8 mouse cellular contexts compared by ENCODE assay signal in genomic region chr3:152478599-152479435, GRCm38 (mm10).
DNase-seq lines count a peak whose midpoint lies in the region; TF ChIP-seq lines count a peak whose summit lies in the region.

No protein-coding gene starts in this region.

- TF ChIP-seq CTCF in testis, adult 2 months (IDR thresholded peaks at IDR 0.05; ENCODE audit: control insufficient read depth, insufficient read depth, insufficient replicate concordance, low read depth, low read length) = no peak

- H3K36me3 ChIP-seq in testis, adult 2 months (ENCODE audit: control insufficient read depth, insufficient read depth, low read length) = no peaks in the 10 kb centered on the region
- no peaks in the 10 kb centered on the region for H3K36me3 ChIP-seq in midbrain, embryonic 10.5 days

- H3K27ac ChIP-seq in testis, adult 2 months (ENCODE audit: control insufficient read depth, insufficient read depth, low read depth, low read length) = peak overlapping the region; percentile 32; the same call in 1 of the 2 replicates
- H3K27ac ChIP-seq in midbrain, embryonic 10.5 days (replicated peaks) = peak overlapping the region; percentile 75

- peaks cover 2% of the 10 kb centered on the region; the same call in 1 of the 2 replicates for H3K4me1 ChIP-seq in testis, adult 2 months (ENCODE audit: control insufficient read depth, insufficient read depth, low read length)
- H3K4me1 ChIP-seq in midbrain, embryonic 10.5 days = peaks cover 34% of the 10 kb centered on the region

- peak overlapping the region; percentile 67 for H3K4me3 ChIP-seq in testis, adult 2 months (ENCODE audit: control insufficient read depth, low read depth, low read length)
- H3K4me3 ChIP-seq in midbrain, embryonic 10.5 days = peak overlapping the region; percentile 55

- intact Hi-C loops in heart, postnatal 10 days (cut with DNase I) = no loop called here

- TF ChIP-seq POLR2A in testis, adult 2 months (IDR thresholded peaks at IDR 0.05; ENCODE audit: control insufficient read depth, low read depth, low read length) = no peak

- H3K27me3 ChIP-seq in testis, adult 2 months (ENCODE audit: control insufficient read depth, insufficient read depth, low read length) = no peaks in the 10 kb centered on the region
- no peaks in the 10 kb centered on the region for H3K27me3 ChIP-seq in midbrain, embryonic 10.5 days (ENCODE audit: low read depth, poor library complexity, severe bottlenecking)

- WGBS in large intestine, adult 2 months = 3% methylated on average over 14 of the region's 16 CpGs
- 7% methylated on average over 14 of the region's 16 CpGs for WGBS in midbrain, embryonic 10.5 days

- DNase-seq in testis, postnatal 14 days (ENCODE audit: low spot score) = no peak
- peak; percentile 75 for DNase-seq in embryo, embryonic 9.5 days (ENCODE audit: extremely low spot score)
- DNase-seq in heart, postnatal 10 days = peak; percentile 45 to 58
- peak; percentile 37 for DNase-seq in large intestine, adult 2 months (ENCODE audit: low read depth, low spot score)
- peak; percentile 64 for DNase-seq in midbrain, embryonic 10.5 days (ENCODE audit: low spot score)
- peak; percentile 54 for DNase-seq in testis, postnatal 10 days (ENCODE audit: low spot score)
- no peak for DNase-seq in frontal cortex, postnatal 25 days (ENCODE audit: low spot score in 2 of 2)

- no peaks in the 10 kb centered on the region for H3K9me3 ChIP-seq in midbrain, embryonic 10.5 days (replicated peaks)

Comparison
In these comparisons a context has a peak if more than half of its experiments do, and no peak if none do; other contexts are left out.
1. DNase-seq: peak in embryo, embryonic 9.5 days (single experiment), heart, postnatal 10 days (2 of 2), large intestine, adult 2 months (single experiment), midbrain, embryonic 10.5 days (single experiment) and testis, postnatal 10 days (single experiment); none in testis, postnatal 14 days (single experiment) and frontal cortex, postnatal 25 days (0 of 2).